Mouse (Mus musculus) MEL (cell line): ENCODE results near the gene Prss41. TPM values are rescaled to one million over a fixed set of nuclear protein-coding genes. Genes with fewer than 3 reads are reported as not detected.
"Not testable (repeated sequence)": the region's sequence is repeated elsewhere in the genome, so short reads cannot be mapped to it uniquely, and the experiment has no call there.

Source experiments
- DNase-seq: peaks from one replicate; pipeline ENCODE4 v3.0.0; 2011; ENCODE audit warnings: low read depth, low spot score
- H3K27ac ChIP-seq: 2 replicates; pipeline ENCODE4 v1.5.1; 2012; ENCODE audit warnings: low read depth, mild to moderate bottlenecking, control low read depth, low read length, moderate library complexity; ENCODE audit not compliant: control insufficient read depth
- H3K27me3 ChIP-seq, 2 experiments: fragments of 150-350 bp in 1 of 2; sonication (generic) in 1 of 2; 2 replicates each; pipeline ENCODE4 v1.6.1; 2012; ENCODE audit warnings: low read length in 2 of 2, mild to moderate bottlenecking in 2 of 2, improper control_type of control experiment in 1 of 2, moderate library complexity in 1 of 2; ENCODE audit not compliant: insufficient read depth in 2 of 2, control insufficient read depth in 1 of 2
- H3K36me3 ChIP-seq, 2 experiments: 2 replicates each; pipeline ENCODE4 v1.6.1; 2012 to 2014; ENCODE audit warnings: low read length in 2 of 2, improper control_type of control experiment in 1 of 2, inconsistent platforms in 1 of 2, mild to moderate bottlenecking in 1 of 2; ENCODE audit not compliant: insufficient read depth in 2 of 2, control insufficient read depth in 1 of 2
- H3K4me1 ChIP-seq, 2 experiments: fragments of 150-350 bp in 1 of 2; sonication (generic) in 1 of 2; 2 replicates each; pipeline ENCODE4 v1.6.1; 2012; ENCODE audit warnings: low read length in 2 of 2, improper control_type of control experiment in 1 of 2, mild to moderate bottlenecking in 1 of 2; ENCODE audit not compliant: insufficient read depth in 2 of 2, control insufficient read depth in 1 of 2
- H3K4me3 ChIP-seq, 2 experiments: fragments of 150-350 bp in 1 of 2; sonication (generic) in 1 of 2; 2 replicates each; pipeline ENCODE4 v1.5.1; 2012; ENCODE audit warnings: low read depth in 2 of 2, low read length in 2 of 2, mild to moderate bottlenecking in 2 of 2, moderate library complexity in 2 of 2, control low read depth in 1 of 2, improper control_type of control experiment in 1 of 2; ENCODE audit not compliant: control insufficient read depth in 1 of 2, insufficient read depth in 1 of 2
- H3K79me2 ChIP-seq: 2 replicates; pipeline ENCODE4 v1.6.1; 2012; ENCODE audit warnings: mild to moderate bottlenecking, low read length, moderate library complexity; ENCODE audit not compliant: control insufficient read depth, poor library complexity, insufficient read depth
- H3K9ac ChIP-seq: 2 replicates; pipeline ENCODE4 v1.6.1; 2012; ENCODE audit warnings: low read depth, mild to moderate bottlenecking, control low read depth, low read length, moderate library complexity; ENCODE audit not compliant: control insufficient read depth, poor library complexity, severe bottlenecking
- H3K9me3 ChIP-seq: fragments of 150-350 bp; sonication (generic); replicated peaks from 2 replicates; pipeline ENCODE4 v1.6.1; 2012; ENCODE audit warnings: mild to moderate bottlenecking, low read length, improper control_type of control experiment, moderate library complexity; ENCODE audit not compliant: insufficient read depth
- BHLHE40 ChIP-seq: IDR thresholded peaks from 2 replicates; pipeline ENCODE4 v1.6.1; 2012; ENCODE audit warnings: low read depth, mild to moderate bottlenecking, inconsistent platforms, low read length, improper control_type of control experiment, borderline replicate concordance
- CHD1 ChIP-seq: IDR thresholded peaks from 2 replicates; pipeline ENCODE4 v1.6.1; 2012; ENCODE audit warnings: low read depth, mild to moderate bottlenecking, inconsistent platforms, low read length, improper control_type of control experiment
- CHD2 ChIP-seq: IDR thresholded peaks from 2 replicates; pipeline ENCODE4 v1.6.1; 2011; ENCODE audit warnings: low read length, improper control_type of control experiment
- E2F4 ChIP-seq: IDR thresholded peaks from 2 replicates; pipeline ENCODE4 v1.6.1; 2011; ENCODE audit warnings: low read depth, low read length, improper control_type of control experiment, borderline replicate concordance
- EP300 ChIP-seq, 2 experiments: IDR thresholded peaks; 2 replicates each; pipeline ENCODE4 v1.6.1; 2011; ENCODE audit warnings: improper control_type of control experiment in 2 of 2, low read length in 2 of 2, low read depth in 1 of 2, mild to moderate bottlenecking in 1 of 2
- ETS1 ChIP-seq: IDR thresholded peaks from 2 replicates; pipeline ENCODE4 v1.6.1; 2012; ENCODE audit warnings: low read depth, mild to moderate bottlenecking, inconsistent platforms, low read length, improper control_type of control experiment, moderate library complexity
- JUND ChIP-seq: IDR thresholded peaks from 2 replicates; pipeline ENCODE4 v1.6.1; 2011; ENCODE audit warnings: low read depth, mild to moderate bottlenecking, improper control_type of control experiment, low read length
- MAX ChIP-seq: IDR thresholded peaks from 2 replicates; pipeline ENCODE4 v1.6.1; 2011; ENCODE audit warnings: low read length, improper control_type of control experiment
- MXI1 ChIP-seq: IDR thresholded peaks from 2 replicates; pipeline ENCODE4 v1.6.1; 2011; ENCODE audit warnings: mild to moderate bottlenecking, low read depth, low read length, improper control_type of control experiment
- NRF1 ChIP-seq: IDR thresholded peaks from 2 replicates; pipeline ENCODE4 v1.6.1; 2014; ENCODE audit warnings: low read depth, mild to moderate bottlenecking, inconsistent platforms, low read length, improper control_type of control experiment, moderate library complexity; ENCODE audit not compliant: poor library complexity, insufficient read depth, severe bottlenecking
- RCOR1 ChIP-seq: IDR thresholded peaks from 2 replicates; pipeline ENCODE4 v1.6.1; 2012; ENCODE audit warnings: low read depth, mild to moderate bottlenecking, inconsistent platforms, low read length, improper control_type of control experiment
- SIN3A ChIP-seq: IDR thresholded peaks from 2 replicates; pipeline ENCODE4 v1.6.1; 2012; ENCODE audit warnings: low read length, improper control_type of control experiment, inconsistent platforms
- TBP ChIP-seq: IDR thresholded peaks from 2 replicates; pipeline ENCODE4 v1.8.0; 2011; ENCODE audit warnings: low read depth, low read length, improper control_type of control experiment
- UBTF ChIP-seq: IDR thresholded peaks from 2 replicates; pipeline ENCODE4 v1.6.1; 2012; ENCODE audit warnings: low read depth, mild to moderate bottlenecking, inconsistent platforms, low read length, improper control_type of control experiment, moderate library complexity, borderline replicate concordance; ENCODE audit not compliant: insufficient read depth
- USF1 ChIP-seq: IDR thresholded peaks from 2 replicates; pipeline ENCODE4 v1.6.1; 2014; ENCODE audit warnings: low read depth, mild to moderate bottlenecking, inconsistent platforms, low read length, improper control_type of control experiment, moderate library complexity
- ZKSCAN1 ChIP-seq: IDR thresholded peaks from 2 replicates; pipeline ENCODE4 v1.6.1; 2012; ENCODE audit warnings: low read depth, mild to moderate bottlenecking, inconsistent platforms, low read length, improper control_type of control experiment, moderate library complexity
- polyA plus RNA-seq, 2 experiments: library from polyadenylated mRNA; stranded (reverse) in 1 of 2; unstranded in 1 of 2; fragments of >175 nt in 1 of 2; fragments of >200 nt in 1 of 2; gene quantifications; 2 replicates each; pipeline versions ENCODE4 v1.2.1 to v1.2.4; 2012; ENCODE audit warnings: low replicate concordance in 2 of 2, low read depth in 1 of 2; ENCODE audit not compliant: insufficient read length in 2 of 2, insufficient read depth in 1 of 2, missing spikeins in 1 of 2
- total RNA-seq: library from RNA; depleted of rRNA; stranded (reverse); fragments of 300-350 nt; gene quantifications from 2 replicates; pipeline ENCODE4 v1.2.3, GENCODE M21; 2012

Gene Prss41
- total and polyA plus RNA-seq, 3 experiments: 3.4 to 12.8 TPM; not detected in 1

GRCm38 (mm10) chr17:23843812-23844273 lies at the start of gene Prss41, which contains the start of gene Prss32 (continued):
- TF ChIP-seq EP300 (IDR thresholded peaks at IDR 0.05; ENCODE audit: low read depth in 1 of 2, low read length in 2 of 2) (no peak), CHD1 (no peak), E2F4 (no peak)

DNA sequence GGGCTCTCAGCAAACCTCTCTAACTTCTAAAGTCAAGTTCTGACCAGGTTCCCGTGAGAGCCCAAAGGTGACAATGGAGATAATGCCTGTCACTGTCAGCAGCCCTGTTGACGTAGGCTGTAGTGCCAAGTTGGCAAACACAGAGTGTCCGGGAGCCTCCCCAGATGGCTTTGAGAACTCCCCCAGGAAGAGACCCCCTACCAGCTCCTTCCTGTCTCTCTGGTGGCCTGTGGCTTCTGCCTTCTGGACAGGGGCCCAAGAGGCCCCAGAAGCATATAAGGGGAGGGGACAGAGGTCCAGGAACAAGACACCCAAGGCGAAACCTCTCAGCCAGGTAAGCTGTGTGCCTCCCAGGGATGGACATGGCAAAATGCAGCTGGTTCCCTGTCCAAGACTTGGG lies 36.6 kb upstream of the Prss41 start, which contains the start of the genes Dcpp1 and Dcpp2:
Dcpp1 (plus strand) TSS at position 301 of the 400 bp plus-strand sequence.
Dcpp2 (plus strand) TSS at position 305 of the 400 bp plus-strand sequence.
- H3K9me3 ChIP-seq, H3K27ac ChIP-seq, H3K4me1 ChIP-seq, H3K9ac ChIP-seq, H3K27me3 ChIP-seq, H3K36me3 ChIP-seq, H3K4me3 ChIP-seq, H3K79me2 ChIP-seq, DNase-seq: not testable (repeated sequence)

- H3K36me3 ChIP-seq: no peaks in the 10 kb centered on the region
- H3K4me1 ChIP-seq: no peaks in the 10 kb centered on the region
- no peaks in the 10 kb centered on the region for H3K9me3 ChIP-seq
- H3K9ac ChIP-seq: no peak overlapping the region
- no peaks in the 10 kb centered on the region for H3K79me2 ChIP-seq
- TF ChIP-seq NRF1 (no peak), RCOR1 (no peak), CHD2 (no peak), SIN3A (no peak), UBTF (no peak), JUND (no peak), CHD1 (no peak), ZKSCAN1 (no peak), BHLHE40 (no peak), ETS1 (no peak)
- DNase-seq: no peak
- H3K27me3 ChIP-seq: peaks cover 0 to 4% of the 10 kb centered on the region in 2 experiments; a peak in 1 of 4 replicates
- H3K4me3 ChIP-seq: no peak overlapping the region
- no peak overlapping the region for H3K27ac ChIP-seq
These were observed 33.2 kb upstream of the Prss41 start for GRCm38 (mm10) chr17:23877166-23877565.

DNA sequence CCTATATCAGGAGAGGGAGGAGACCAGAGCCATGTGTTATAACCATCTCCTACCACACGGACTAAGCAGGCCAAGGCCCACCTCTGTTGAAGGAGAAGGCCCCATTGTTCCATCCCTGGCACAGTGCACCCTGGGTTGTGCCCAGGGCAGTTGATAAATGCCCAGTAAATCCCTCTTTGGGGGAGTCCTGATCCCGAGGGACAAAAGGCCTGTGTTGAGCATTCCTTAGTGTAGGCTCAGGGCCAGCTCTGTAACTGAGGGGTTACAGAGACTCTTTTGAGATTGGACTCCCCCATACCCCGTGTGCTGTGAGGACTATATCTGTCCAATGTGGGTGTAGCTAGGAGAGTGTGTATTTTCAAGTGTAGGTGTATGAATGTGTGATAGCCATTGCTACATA lies 32.8 kb upstream of the Prss41 start:
- Histone ChIP-seq H3K4me1 (no peaks in the 10 kb centered on the region), H3K4me3 (no peak overlapping the region), H3K79me2 (no peaks in the 10 kb centered on the region), H3K9ac (no peak overlapping the region), H3K9me3 (no peaks in the 10 kb centered on the region), H3K36me3 (no peaks in the 10 kb centered on the region), H3K27ac (no peak overlapping the region)
- no peak for DNase-seq
- TF ChIP-seq NRF1 (no peak), ZKSCAN1 (no peak), TBP (no peak), EP300 (IDR thresholded peaks at IDR 0.05; ENCODE audit: low read depth in 1 of 2, low read length in 2 of 2) (no peak), ETS1 (no peak), USF1 (no peak), MXI1 (no peak), MAX (no peak)
- TF ChIP-seq, all 39 proteins: peak for 0
- peaks cover 0 to 4% of the 10 kb centered on the region in 2 experiments; a peak in 1 of 4 replicates for H3K27me3 ChIP-seq
